Mouse (Mus musculus) 3T3-L1 (cell line): ENCODE measurements around the gene Insm2.

Source experiments
- DNase-seq: peaks from one replicate; pipeline ENCODE4 v3.0.0-alpha.2; 2015; ENCODE audit warnings: low read depth, low spot score

The Insm2 gene

GRCm38 (mm10) chr12:55604411-55604810 lies 5.2 kb downstream of the Insm2 start:
- DNase-seq, result peak; percentile 3

GRCm38 (mm10) chr12:55607902-55608301 lies 8.7 kb downstream of the Insm2 start:
- no peak for DNase-seq

GRCm38 (mm10) chr12:55610812-55611211 lies 11.6 kb downstream of the Insm2 start:
- no peak for DNase-seq

GRCm38 (mm10) chr12:55620321-55620720 lies 21.1 kb downstream of the Insm2 start:
- no peak for DNase-seq

- no peak for DNase-seq
Observed at GRCm38 (mm10) chr12:55622615-55623245, 23.5 kb downstream of the Insm2 start.

GRCm38 (mm10) chr12:55623254-55623653 lies 24.0 kb downstream of the Insm2 start:
- DNase-seq, result no peak

- peak; percentile 4 for DNase-seq
Observed at GRCm38 (mm10) chr12:55626711-55627110, 27.5 kb downstream of the Insm2 start.

- DNase-seq, result no peak
Observed at GRCm38 (mm10) chr12:55648011-55648525, 48.8 kb downstream of the Insm2 start.
